Mouse (Mus musculus): ENCODE results near the gene Col11a2.

- TF ChIP-seq POLR2A (IDR thresholded peaks at IDR 0.05; ENCODE audit: borderline replicate concordance, insufficient read depth, low read length) (no peak), CTCF (IDR thresholded peaks at IDR 0.05; ENCODE audit: borderline replicate concordance, insufficient read depth, low read depth, low read length) (peak; percentile 53; the same call in 1 of the 2 replicates)
Observed at GRCm38 (mm10) chr17:34077549-34077948, 38.3 kb downstream of the Col11a2 start.
